Mouse (Mus musculus) C2C12 (cell line): ENCODE data around the gene Ell. TPM values are rescaled to one million over a fixed set of nuclear protein-coding genes. Genes with fewer than 3 reads are reported as not detected.
A peak's percentile ranks its signal among the peaks of the same experiment; 100 is the strongest.

Source experiments
- H3K27me3 ChIP-seq: one replicate; pipeline ENCODE4 v1.6.1; 2011; ENCODE audit not compliant: control insufficient read depth, insufficient read depth, insufficient read length
- H3K36me3 ChIP-seq: one replicate; pipeline ENCODE4 v1.6.1; 2011; ENCODE audit not compliant: control insufficient read depth, insufficient read depth
- H3K4me3 ChIP-seq: one replicate; pipeline ENCODE4 v1.5.1; 2011; ENCODE audit warnings: mild to moderate bottlenecking, control low read depth; ENCODE audit not compliant: poor library complexity, insufficient read depth, severe bottlenecking
- H3K79me2 ChIP-seq: one replicate; pipeline ENCODE4 v1.6.1; 2011; ENCODE audit not compliant: control insufficient read depth, insufficient read depth
- H3K79me3 ChIP-seq: one replicate; pipeline ENCODE4 v1.6.1; 2011; ENCODE audit warnings: low read depth, control low read depth
- H3ac ChIP-seq: one replicate; pipeline ENCODE3; 2011; ENCODE audit warnings: low read depth; ENCODE audit not compliant: control insufficient read depth, insufficient read length
- CEBPB ChIP-seq: IDR thresholded peaks from one replicate; pipeline ENCODE4 v1.6.1; 2011; ENCODE audit warnings: low read depth, mild to moderate bottlenecking, control low read depth, moderate library complexity
- CTCF ChIP-seq: IDR thresholded peaks from one replicate; pipeline ENCODE4 v1.5.1; 2011; ENCODE audit not compliant: control insufficient read depth, insufficient read depth, insufficient read length
- FOSL1 ChIP-seq: IDR thresholded peaks from one replicate; pipeline ENCODE4 v1.8.0; 2011; ENCODE audit warnings: mild to moderate bottlenecking, low read length; ENCODE audit not compliant: poor library complexity, insufficient read depth, severe bottlenecking
- MAX ChIP-seq: IDR thresholded peaks from one replicate; pipeline ENCODE4 v1.6.1; 2011; ENCODE audit warnings: mild to moderate bottlenecking, control low read depth
- MYOD1 ChIP-seq: IDR thresholded peaks from one replicate; pipeline ENCODE4 v1.6.1; 2011; ENCODE audit warnings: low read depth; ENCODE audit not compliant: control insufficient read depth, insufficient read length
- MYOG ChIP-seq: IDR thresholded peaks from one replicate; pipeline ENCODE4 v1.6.1; 2011; ENCODE audit not compliant: control insufficient read depth, insufficient read length; ENCODE audit errors: extremely low read depth
- USF1 ChIP-seq: IDR thresholded peaks from one replicate; pipeline ENCODE4 v1.6.1; 2011; ENCODE audit warnings: low read depth, mild to moderate bottlenecking, control low read depth, moderate library complexity
- polyA plus RNA-seq: library from polyadenylated mRNA; unstranded; fragments of >200 nt; fragmentation: generic; extraction: Trizol; gene quantifications from one replicate; pipeline ENCODE4 v1.2.1, GENCODE M21; 2012; ENCODE audit warnings: missing spikeins

Ell gene
- polyA plus RNA-seq, 1 experiment, result 12.3 TPM

- peak within 1 kb of the TSS; percentile 51 for H3K4me3 ChIP-seq
- no peaks in the 10 kb centered on the region for H3K27me3 ChIP-seq
- TF ChIP-seq FOSL1 (no peak), CTCF (no peak), CEBPB (no peak), MYOD1 (no peak), MYOG (no peak), USF1 (no peak), MAX (no peak)
- peaks cover 21% of the 10 kb centered on the region for H3K79me3 ChIP-seq
- peak within 1 kb of the TSS; percentile 82 for H3ac ChIP-seq
- peaks cover 43% of the 10 kb centered on the region for H3K79me2 ChIP-seq
- no peaks in the 10 kb centered on the region for H3K36me3 ChIP-seq
Measured at GRCm38 (mm10) chr8:70492664-70493640, 46.3 kb upstream of the Ell start, which contains the start of gene Crlf1. Gene Crlf1, plus strand, starts transcription at chr8:70493158.

- H3ac ChIP-seq, result peak overlapping the region; percentile 82
- TF ChIP-seq CEBPB (no peak), MAX (no peak), MYOG (no peak), MYOD1 (no peak), CTCF (no peak), FOSL1 (no peak), USF1 (no peak)
- peaks cover 52% of the 10 kb centered on the region for H3K79me2 ChIP-seq
- H3K4me3 ChIP-seq, result peak overlapping the region; percentile 51
- H3K27me3 ChIP-seq, result no peaks in the 10 kb centered on the region
- H3K79me3 ChIP-seq, result peaks cover 23% of the 10 kb centered on the region
- H3K36me3 ChIP-seq, result no peaks in the 10 kb centered on the region
Measured at GRCm38 (mm10) chr8:70493692-70494415, 45.4 kb upstream of the Ell start.

DNA sequence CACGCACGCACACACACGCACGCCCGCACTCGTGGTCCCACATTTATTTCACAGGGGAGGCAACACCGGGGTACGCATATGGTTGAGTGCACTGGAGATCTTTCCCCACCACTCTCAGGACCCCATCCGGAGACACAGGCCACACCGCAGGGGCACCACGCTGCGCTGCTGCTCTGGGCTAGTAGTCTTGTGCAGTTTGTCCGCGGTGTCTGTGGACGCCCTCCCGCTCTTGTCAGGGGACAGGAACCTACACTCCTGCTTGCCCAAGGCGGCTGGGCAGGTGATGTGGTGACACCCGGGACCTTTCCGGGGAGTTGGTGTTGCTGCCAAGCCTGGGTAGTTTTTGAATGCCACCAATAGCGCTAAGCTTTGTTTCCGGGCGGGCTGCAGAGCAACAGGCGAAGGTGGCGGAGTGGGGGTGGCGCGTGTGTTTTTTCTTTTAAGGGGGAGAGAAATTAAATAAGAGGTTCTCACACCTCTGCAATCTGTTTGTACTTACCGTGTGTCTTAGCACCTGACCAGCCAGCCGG, 44.8 kb upstream of the Ell start:
- Histone ChIP-seq H3K27me3 (no peaks in the 10 kb centered on the region), H3K79me3 (peaks cover 23% of the 10 kb centered on the region), H3ac (peak overlapping the region; percentile 82), H3K36me3 (no peaks in the 10 kb centered on the region), H3K4me3 (peak overlapping the region; percentile 51), H3K79me2 (peaks cover 53% of the 10 kb centered on the region)
- TF ChIP-seq CEBPB (no peak), MAX (no peak), MYOG (no peak), CTCF (no peak)

DNA sequence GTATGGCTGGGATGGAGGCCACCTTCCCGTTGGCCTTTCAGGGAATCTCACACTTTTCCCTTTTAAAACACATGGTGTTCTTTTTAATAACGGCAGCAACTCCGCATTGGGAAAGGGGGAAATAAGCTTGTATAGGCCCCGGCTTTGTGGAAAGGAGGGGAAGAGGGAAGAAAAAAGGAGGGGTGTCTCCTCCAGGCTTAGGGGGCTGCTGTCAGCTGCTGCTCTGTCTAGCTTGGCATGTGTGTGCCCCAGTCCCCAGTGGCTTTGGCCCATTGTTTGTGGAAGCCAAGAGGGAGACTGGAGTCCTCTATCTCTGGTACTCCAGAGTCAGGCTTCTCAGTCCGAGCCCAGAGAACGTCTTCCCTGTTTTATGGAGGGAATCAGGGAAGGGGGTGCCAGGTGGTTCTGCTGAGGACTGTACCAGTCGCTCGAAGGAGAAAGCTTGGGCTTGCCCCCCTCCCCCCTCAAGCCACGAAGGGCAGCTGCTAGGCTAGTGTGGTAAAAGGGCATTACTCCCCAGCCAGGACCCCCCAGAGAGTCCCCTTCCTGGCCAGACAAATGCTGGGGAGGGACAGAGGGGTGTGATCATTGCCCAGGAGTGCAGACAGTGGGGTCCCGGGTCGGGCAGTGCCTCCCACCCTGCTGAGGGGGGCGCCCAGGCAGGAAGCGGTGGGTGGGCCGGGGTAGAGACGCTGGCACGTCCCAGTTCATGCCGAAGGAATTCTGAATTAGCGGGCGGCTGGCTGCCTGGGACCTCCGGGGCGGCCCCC, 44.1 kb upstream of the Ell start:
- Histone ChIP-seq H3K27me3 (no peaks in the 10 kb centered on the region), H3K36me3 (peaks cover 3% of the 10 kb centered on the region), H3K4me3 (peak overlapping the region; percentile 51), H3ac (no peak overlapping the region), H3K79me3 (peaks cover 23% of the 10 kb centered on the region), H3K79me2 (peaks cover 53% of the 10 kb centered on the region)
- no peak for TF ChIP-seq USF1

- H3K4me3 ChIP-seq, result no peak overlapping the region
- H3K36me3 ChIP-seq, result peaks cover 6% of the 10 kb centered on the region
- peaks cover 23% of the 10 kb centered on the region for H3K79me3 ChIP-seq
- H3K27me3 ChIP-seq, result no peaks in the 10 kb centered on the region
- peaks cover 53% of the 10 kb centered on the region for H3K79me2 ChIP-seq
- H3ac ChIP-seq, result no peak overlapping the region
- TF ChIP-seq USF1, result no peak
- no peak for TF ChIP-seq FOSL1
- TF ChIP-seq MYOD1, result no peak
- TF ChIP-seq CEBPB, result no peak
- TF ChIP-seq MYOG, result no peak
- no peak for TF ChIP-seq CTCF
- TF ChIP-seq MAX, result no peak
Measured at GRCm38 (mm10) chr8:70495771-70496062, 43.5 kb upstream of the Ell start.
